Mouse (Mus musculus) MEL (cell line): ENCODE data around the gene Tpbgl. TPM values are rescaled to one million over a fixed set of nuclear protein-coding genes. Genes with fewer than 3 reads are reported as not detected.
A peak's percentile ranks its signal among the peaks of the same experiment; 100 is the strongest.

Experiments
- DNase-seq: peaks from one replicate; pipeline ENCODE4 v3.0.0; 2011; ENCODE audit warnings: low read depth, low spot score
- H3K27ac ChIP-seq: 2 replicates; pipeline ENCODE4 v1.5.1; 2012; ENCODE audit warnings: low read depth, mild to moderate bottlenecking, control low read depth, low read length, moderate library complexity; ENCODE audit not compliant: control insufficient read depth
- H3K27me3 ChIP-seq, 2 experiments: fragments of 150-350 bp in 1 of 2; sonication (generic) in 1 of 2; 2 replicates each; pipeline ENCODE4 v1.6.1; 2012; ENCODE audit warnings: low read length in 2 of 2, mild to moderate bottlenecking in 2 of 2, improper control_type of control experiment in 1 of 2, moderate library complexity in 1 of 2; ENCODE audit not compliant: insufficient read depth in 2 of 2, control insufficient read depth in 1 of 2
- H3K36me3 ChIP-seq, 2 experiments: 2 replicates each; pipeline ENCODE4 v1.6.1; 2012 to 2014; ENCODE audit warnings: low read length in 2 of 2, improper control_type of control experiment in 1 of 2, inconsistent platforms in 1 of 2, mild to moderate bottlenecking in 1 of 2; ENCODE audit not compliant: insufficient read depth in 2 of 2, control insufficient read depth in 1 of 2
- H3K4me1 ChIP-seq, 2 experiments: fragments of 150-350 bp in 1 of 2; sonication (generic) in 1 of 2; 2 replicates each; pipeline ENCODE4 v1.6.1; 2012; ENCODE audit warnings: low read length in 2 of 2, improper control_type of control experiment in 1 of 2, mild to moderate bottlenecking in 1 of 2; ENCODE audit not compliant: insufficient read depth in 2 of 2, control insufficient read depth in 1 of 2
- H3K4me3 ChIP-seq, 2 experiments: fragments of 150-350 bp in 1 of 2; sonication (generic) in 1 of 2; 2 replicates each; pipeline ENCODE4 v1.5.1; 2012; ENCODE audit warnings: low read depth in 2 of 2, low read length in 2 of 2, mild to moderate bottlenecking in 2 of 2, moderate library complexity in 2 of 2, control low read depth in 1 of 2, improper control_type of control experiment in 1 of 2; ENCODE audit not compliant: control insufficient read depth in 1 of 2, insufficient read depth in 1 of 2
- H3K79me2 ChIP-seq: 2 replicates; pipeline ENCODE4 v1.6.1; 2012; ENCODE audit warnings: mild to moderate bottlenecking, low read length, moderate library complexity; ENCODE audit not compliant: control insufficient read depth, poor library complexity, insufficient read depth
- H3K9ac ChIP-seq: 2 replicates; pipeline ENCODE4 v1.6.1; 2012; ENCODE audit warnings: low read depth, mild to moderate bottlenecking, control low read depth, low read length, moderate library complexity; ENCODE audit not compliant: control insufficient read depth, poor library complexity, severe bottlenecking
- H3K9me3 ChIP-seq: fragments of 150-350 bp; sonication (generic); replicated peaks from 2 replicates; pipeline ENCODE4 v1.6.1; 2012; ENCODE audit warnings: mild to moderate bottlenecking, low read length, improper control_type of control experiment, moderate library complexity; ENCODE audit not compliant: insufficient read depth
- CHD1 ChIP-seq: IDR thresholded peaks from 2 replicates; pipeline ENCODE4 v1.6.1; 2012; ENCODE audit warnings: low read depth, mild to moderate bottlenecking, inconsistent platforms, low read length, improper control_type of control experiment
- EP300 ChIP-seq, 2 experiments: IDR thresholded peaks; 2 replicates each; pipeline ENCODE4 v1.6.1; 2011; ENCODE audit warnings: improper control_type of control experiment in 2 of 2, low read length in 2 of 2, low read depth in 1 of 2, mild to moderate bottlenecking in 1 of 2
- ETS1 ChIP-seq: IDR thresholded peaks from 2 replicates; pipeline ENCODE4 v1.6.1; 2012; ENCODE audit warnings: low read depth, mild to moderate bottlenecking, inconsistent platforms, low read length, improper control_type of control experiment, moderate library complexity
- GATA1 ChIP-seq: IDR thresholded peaks from 2 replicates; pipeline ENCODE4 v1.6.1; 2011; ENCODE audit warnings: low read depth, low read length, improper control_type of control experiment
- JUND ChIP-seq: IDR thresholded peaks from 2 replicates; pipeline ENCODE4 v1.6.1; 2011; ENCODE audit warnings: low read depth, mild to moderate bottlenecking, improper control_type of control experiment, low read length
- MAZ ChIP-seq: IDR thresholded peaks from 2 replicates; pipeline ENCODE4 v1.6.1; 2012; ENCODE audit warnings: low read depth, mild to moderate bottlenecking, inconsistent platforms, low read length, improper control_type of control experiment
- MEF2A ChIP-seq: IDR thresholded peaks from 2 replicates; pipeline ENCODE4 v1.6.1; 2014; ENCODE audit warnings: low read depth, mild to moderate bottlenecking, inconsistent platforms, low read length, improper control_type of control experiment; ENCODE audit not compliant: poor library complexity, insufficient replicate concordance, severe bottlenecking; ENCODE audit errors: extremely low read depth
- POLR2AphosphoS5 ChIP-seq: IDR thresholded peaks from 2 replicates; pipeline ENCODE4 v1.6.1; 2012; ENCODE audit warnings: low read depth, borderline replicate concordance, mild to moderate bottlenecking, inconsistent platforms, low read length, moderate library complexity, mixed read lengths
- RAD21 ChIP-seq: IDR thresholded peaks from 2 replicates; pipeline ENCODE4 v1.6.1; 2011; ENCODE audit warnings: mild to moderate bottlenecking, low read depth, low read length, improper control_type of control experiment
- RCOR1 ChIP-seq: IDR thresholded peaks from 2 replicates; pipeline ENCODE4 v1.6.1; 2012; ENCODE audit warnings: low read depth, mild to moderate bottlenecking, inconsistent platforms, low read length, improper control_type of control experiment
- TAL1 ChIP-seq: IDR thresholded peaks from 2 replicates; pipeline ENCODE4 v1.6.1; 2012; ENCODE audit warnings: mild to moderate bottlenecking, inconsistent platforms, low read length, moderate library complexity, mixed read lengths
- TBP ChIP-seq: IDR thresholded peaks from 2 replicates; pipeline ENCODE4 v1.8.0; 2011; ENCODE audit warnings: low read depth, low read length, improper control_type of control experiment
- TCF12 ChIP-seq: IDR thresholded peaks from 2 replicates; pipeline ENCODE4 v1.6.1; 2014; ENCODE audit warnings: low read depth, mild to moderate bottlenecking, inconsistent platforms, low read length, improper control_type of control experiment, moderate library complexity
- USF2 ChIP-seq, 2 experiments: IDR thresholded peaks; 2 replicates each; pipeline ENCODE4 v1.6.1; 2011 to 2012; ENCODE audit warnings: improper control_type of control experiment in 2 of 2, low read length in 2 of 2, borderline replicate concordance in 1 of 2, inconsistent platforms in 1 of 2, low read depth in 1 of 2, mild to moderate bottlenecking in 1 of 2; ENCODE audit not compliant: insufficient read depth in 1 of 2
- ZC3H11A ChIP-seq: IDR thresholded peaks from 2 replicates; pipeline ENCODE4 v1.6.1; 2012; ENCODE audit warnings: low read depth, mild to moderate bottlenecking, inconsistent platforms, low read length, improper control_type of control experiment
- ZMIZ1 ChIP-seq: IDR thresholded peaks from 2 replicates; pipeline ENCODE4 v1.6.1; 2012; ENCODE audit warnings: low read depth, mild to moderate bottlenecking, inconsistent platforms, low read length, improper control_type of control experiment, moderate library complexity
- ZNF384 ChIP-seq: IDR thresholded peaks from 2 replicates; pipeline ENCODE4 v1.6.1; 2012; ENCODE audit warnings: low read depth, mild to moderate bottlenecking, inconsistent platforms, low read length, improper control_type of control experiment
- polyA plus RNA-seq, 2 experiments: library from polyadenylated mRNA; stranded (reverse) in 1 of 2; unstranded in 1 of 2; fragments of >175 nt in 1 of 2; fragments of >200 nt in 1 of 2; gene quantifications; 2 replicates each; pipeline versions ENCODE4 v1.2.1 to v1.2.4; 2012; ENCODE audit warnings: low replicate concordance in 2 of 2, low read depth in 1 of 2; ENCODE audit not compliant: insufficient read length in 2 of 2, insufficient read depth in 1 of 2, missing spikeins in 1 of 2
- total RNA-seq: library from RNA; depleted of rRNA; stranded (reverse); fragments of 300-350 nt; gene quantifications from 2 replicates; pipeline ENCODE4 v1.2.3, GENCODE M21; 2012

Gene Tpbgl
- total and polyA plus RNA-seq, 3 experiments = not detected

- H3K4me1 ChIP-seq = peaks cover 3 to 13% of the 10 kb centered on the region in 2 experiments; a peak in 2 of 4 replicates
- H3K36me3 ChIP-seq = peaks cover 0 to 13% of the 10 kb centered on the region in 2 experiments; a peak in 2 of 4 replicates
- peak overlapping the region; percentile 36; the same call in 1 of the 2 replicates for H3K27ac ChIP-seq
- H3K27me3 ChIP-seq = no peaks in the 10 kb centered on the region; a peak in 1 of 4 replicates
- no peak for TF ChIP-seq TCF12
- TF ChIP-seq GATA1 = peak; percentile 43; the same call in 1 of the 2 replicates
- 0 out of 2 replicates have a peak, but pooled peaks have one; percentile 53 for TF ChIP-seq TBP
- no peak for TF ChIP-seq CHD1
- peak; percentile 41 to 49; a peak in 3 of 4 replicates for TF ChIP-seq EP300 (IDR thresholded peaks at IDR 0.05; ENCODE audit: low read depth in 1 of 2, low read length in 2 of 2)
- peak; percentile 32; the same call in 1 of the 2 replicates for TF ChIP-seq RCOR1
- DNase-seq = peak; percentile 45
- H3K4me3 ChIP-seq = no peak overlapping the region
- H3K9ac ChIP-seq = no peak overlapping the region
- H3K79me2 ChIP-seq = no peaks in the 10 kb centered on the region
- no peaks in the 10 kb centered on the region for H3K9me3 ChIP-seq
Measured at GRCm38 (mm10) chr7:99642078-99642477, 15.2 kb upstream of the Tpbgl start.

- TF ChIP-seq MEF2A (no peak), POLR2AphosphoS5 (no peak), JUND (no peak), ZNF384 (no peak)
- Histone ChIP-seq H3K27ac (no peak overlapping the region), H3K4me3 (no peak overlapping the region), H3K9ac (no peak overlapping the region), H3K36me3 (peaks cover 0 to 13% of the 10 kb centered on the region in 2 experiments; a peak in 2 of 4 replicates), H3K79me2 (no peaks in the 10 kb centered on the region), H3K27me3 (no peaks in the 10 kb centered on the region; a peak in 1 of 4 replicates), H3K9me3 (no peaks in the 10 kb centered on the region), H3K4me1 (peaks cover 3 to 13% of the 10 kb centered on the region in 2 experiments; a peak in 2 of 4 replicates)
- no peak for DNase-seq
Measured at GRCm38 (mm10) chr7:99641245-99641644, 14.3 kb upstream of the Tpbgl start.

GRCm38 (mm10) chr7:99633966-99634665 is 7.2 kb upstream of the Tpbgl start:
- H3K4me3 ChIP-seq = no peak overlapping the region
- H3K27me3 ChIP-seq = no peaks in the 10 kb centered on the region; a peak in 1 of 4 replicates
- H3K79me2 ChIP-seq = no peaks in the 10 kb centered on the region
- H3K27ac ChIP-seq = no peak overlapping the region
- no peaks in the 10 kb centered on the region for H3K4me1 ChIP-seq
- H3K9ac ChIP-seq = no peak overlapping the region
- no peaks in the 10 kb centered on the region for H3K36me3 ChIP-seq
- H3K9me3 ChIP-seq = no peaks in the 10 kb centered on the region
- DNase-seq = no peak
- TF ChIP-seq EP300 (IDR thresholded peaks at IDR 0.05; ENCODE audit: low read depth in 1 of 2, low read length in 2 of 2) = no peak
- TF ChIP-seq ETS1 = no peak
- TF ChIP-seq CHD1 = no peak
- TF ChIP-seq TAL1 = no peak
- no peak for TF ChIP-seq ZC3H11A
- TF ChIP-seq ZMIZ1 = no peak
- TF ChIP-seq RAD21 = no peak
- no peak for TF ChIP-seq MEF2A
- no peak for TF ChIP-seq TCF12
- no peak for TF ChIP-seq JUND
- no peak for TF ChIP-seq GATA1
- no peak for TF ChIP-seq USF2 (IDR thresholded peaks at IDR 0.05; ENCODE audit: borderline replicate concordance in 1 of 2, insufficient read depth in 1 of 2, low read depth in 1 of 2, low read length in 2 of 2)
- TF ChIP-seq TBP = no peak
- TF ChIP-seq MAZ = no peak
